Mouse (Mus musculus) bone marrow, adult 2 months (tissue): Measurements from ENCODE around the gene Gm12216. TPM values are rescaled to one million over a fixed set of nuclear protein-coding genes. Genes with fewer than 3 reads are reported as not detected.

Experiments
- H3K27ac ChIP-seq: fragments of 200-500 bp; 2 replicates; pipeline ENCODE4 v1.5.1; 2012; ENCODE audit warnings: low read depth, mild to moderate bottlenecking, control low read depth, inconsistent platforms, low read length; ENCODE audit not compliant: control insufficient read depth, poor library complexity, insufficient read depth
- H3K4me1 ChIP-seq: fragments of 200-500 bp; 2 replicates; pipeline ENCODE4 v1.6.1; 2011; ENCODE audit warnings: low read length; ENCODE audit not compliant: control insufficient read depth, insufficient read depth
- H3K4me3 ChIP-seq: fragments of 200-500 bp; replicated peaks from 2 replicates; pipeline ENCODE3; 2011; ENCODE audit warnings: mild to moderate bottlenecking, low read depth, low read length, control low read depth; ENCODE audit not compliant: control insufficient read depth
- CTCF ChIP-seq: fragments of 200-500 bp; IDR thresholded peaks from 2 replicates; pipeline ENCODE4 v1.5.1; 2011; ENCODE audit warnings: low read length, control low read depth; ENCODE audit not compliant: control insufficient read depth, insufficient read depth
- POLR2A ChIP-seq: fragments of 200-500 bp; IDR thresholded peaks from 2 replicates; pipeline ENCODE4 v1.6.1; 2011; ENCODE audit warnings: low read depth, mild to moderate bottlenecking, control low read depth, low read length, borderline replicate concordance; ENCODE audit not compliant: control insufficient read depth
- WGBS: fragments of 180-500 bp; shearing (Covaris S2); methylation state at CpG from one replicate; pipeline ENCODE4 v1.1.7; 2018; 5-methylcytosine and 5-hydroxymethylcytosine counted together
- polyA plus RNA-seq: library from polyadenylated mRNA; stranded (reverse); fragments of >200 nt; gene quantifications from 2 replicates; pipeline ENCODE4 v1.2.4, GENCODE M21; 2011; ENCODE audit warnings: low replicate concordance; ENCODE audit not compliant: missing spikeins, insufficient read depth, insufficient read length

The Gm12216 gene
- polyA plus RNA-seq, 1 experiment = 7.8 TPM

GRCm38 (mm10) chr11:53858058-53858760 is 847 bp downstream of the Gm12216 start:
- Histone ChIP-seq H3K27ac (no peak overlapping the region), H3K4me3 (no peak overlapping the region), H3K4me1 (peaks cover 3% of the 10 kb centered on the region; the same call in 1 of the 2 replicates)
- WGBS = 43% methylated on average over 6 of the region's 6 CpGs
- no peak for TF ChIP-seq POLR2A

GRCm38 (mm10) chr11:53853665-53854064 is 5.4 kb downstream of the Gm12216 start:
- Histone ChIP-seq H3K4me1 (peaks cover 4% of the 10 kb centered on the region; the same call in 1 of the 2 replicates), H3K27ac (no peak overlapping the region), H3K4me3 (no peak overlapping the region)
- WGBS = 52% methylated on average over 5 of the region's 5 CpGs
- TF ChIP-seq CTCF (no peak), POLR2A (no peak)

- 4% methylated on average over 5 of the region's 5 CpGs for WGBS
Observed at GRCm38 (mm10) chr11:53851795-53852194, 7.3 kb downstream of the Gm12216 start.

GRCm38 (mm10) chr11:53849588-53850320 is 9.3 kb downstream of the Gm12216 start:
- H3K27ac ChIP-seq = no peak overlapping the region
- H3K4me3 ChIP-seq = no peak overlapping the region
- WGBS = 41% methylated on average over 9 of the region's 9 CpGs
- peaks cover 2% of the 10 kb centered on the region; the same call in 1 of the 2 replicates for H3K4me1 ChIP-seq
- TF ChIP-seq CTCF (peak; percentile 90), POLR2A (no peak)

More at GRCm38 (mm10) chr11:53851795-53852194, 7.3 kb downstream of the Gm12216 start:
- peaks cover 2% of the 10 kb centered on the region; the same call in 1 of the 2 replicates for H3K4me1 ChIP-seq
- TF ChIP-seq CTCF = no peak
- TF ChIP-seq POLR2A = no peak
- H3K27ac ChIP-seq = no peak overlapping the region
- H3K4me3 ChIP-seq = no peak overlapping the region

- H3K4me3 ChIP-seq = no peak overlapping the region
- H3K4me1 ChIP-seq = peaks cover 1% of the 10 kb centered on the region; the same call in 1 of the 2 replicates
- no peak for TF ChIP-seq POLR2A
- TF ChIP-seq CTCF = no peak
- WGBS = 9% methylated on average over 6 of the region's 6 CpGs
- H3K27ac ChIP-seq = peak overlapping the region; percentile 58
Observed at GRCm38 (mm10) chr11:53845680-53846079, 13.4 kb downstream of the Gm12216 start.

- H3K27ac ChIP-seq = no peak overlapping the region
- H3K4me1 ChIP-seq = peaks cover 1% of the 10 kb centered on the region; the same call in 1 of the 2 replicates
- H3K4me3 ChIP-seq = no peak overlapping the region
- TF ChIP-seq CTCF (no peak), POLR2A (no peak)
- 90% methylated on average over 10 of the region's 10 CpGs for WGBS
Observed at GRCm38 (mm10) chr11:53843106-53843505, 15.9 kb downstream of the Gm12216 start.

GRCm38 (mm10) chr11:53842161-53842581 is 16.9 kb downstream of the Gm12216 start:
- WGBS = 43% methylated on average over 4 of the region's 4 CpGs
- peaks cover 1% of the 10 kb centered on the region; the same call in 1 of the 2 replicates for H3K4me1 ChIP-seq
- no peak overlapping the region for H3K4me3 ChIP-seq
- no peak for TF ChIP-seq POLR2A
- TF ChIP-seq CTCF = no peak
- H3K27ac ChIP-seq = no peak overlapping the region

GRCm38 (mm10) chr11:53841514-53841913 is 17.5 kb downstream of the Gm12216 start:
- WGBS = 43% methylated on average over 12 of the region's 12 CpGs
- peaks cover 1% of the 10 kb centered on the region; the same call in 1 of the 2 replicates for H3K4me1 ChIP-seq
- no peak overlapping the region for H3K27ac ChIP-seq
- no peak for TF ChIP-seq POLR2A
- no peak for TF ChIP-seq CTCF
- no peak overlapping the region for H3K4me3 ChIP-seq
